Mouse (Mus musculus): ENCODE data around the gene Cbx5.
A peak's percentile ranks its signal among the peaks of the same experiment; 100 is the strongest.

The Cbx5 gene

GRCm38 (mm10) chr15:103214971-103215907 is 24.4 kb downstream of the Cbx5 start:
- peak; percentile 99 for DNase-seq

GRCm38 (mm10) chr15:103214149-103214548 is 25.5 kb downstream of the Cbx5 start:
- DNase-seq: peak; percentile 38

- DNase-seq: no peak
These were observed 34.5 kb downstream of the Cbx5 start for GRCm38 (mm10) chr15:103205156-103205555.

GRCm38 (mm10) chr15:103202088-103202793 is 37.4 kb downstream of the Cbx5 start:
- peak; percentile 54 for DNase-seq

- DNase-seq: no peak
These were observed 41.8 kb downstream of the Cbx5 start for GRCm38 (mm10) chr15:103197785-103198184.

- no peak for DNase-seq
These were observed 42.8 kb downstream of the Cbx5 start for GRCm38 (mm10) chr15:103196835-103197234.

- DNase-seq: no peak
These were observed 46.0 kb downstream of the Cbx5 start for GRCm38 (mm10) chr15:103193606-103194005.

GRCm38 (mm10) chr15:103190531-103191462 is 48.8 kb downstream of the Cbx5 start:
- DNase-seq: peak; percentile 65

- DNase-seq: no peak
These were observed 49.5 kb downstream of the Cbx5 start for GRCm38 (mm10) chr15:103190083-103190482.

- no peak for DNase-seq
These were observed 51.8 kb downstream of the Cbx5 start for GRCm38 (mm10) chr15:103187803-103188202.

GRCm38 (mm10) chr15:103185462-103186198 is 54.0 kb downstream of the Cbx5 start:
- DNase-seq: peak; percentile 76

- DNase-seq: peak; percentile 70
These were observed 55.7 kb downstream of the Cbx5 start for GRCm38 (mm10) chr15:103183651-103184610.

- DNase-seq: peak; percentile 91
These were observed 56.5 kb downstream of the Cbx5 start for GRCm38 (mm10) chr15:103183135-103183534.

- DNase-seq: peak; percentile 88
These were observed 57.3 kb downstream of the Cbx5 start for GRCm38 (mm10) chr15:103182166-103182790.

GRCm38 (mm10) chr15:103180406-103180805 is 59.2 kb downstream of the Cbx5 start:
- DNase-seq: no peak

GRCm38 (mm10) chr15:103178767-103179166 is 60.8 kb downstream of the Cbx5 start:
- DNase-seq: no peak

- peak; percentile 81 for DNase-seq
These were observed 61.5 kb downstream of the Cbx5 start for GRCm38 (mm10) chr15:103178137-103178536.

GRCm38 (mm10) chr15:103177611-103178041 is 62.0 kb downstream of the Cbx5 start:
- peak; percentile 61 for DNase-seq

- DNase-seq: peak; percentile 89
These were observed 62.7 kb downstream of the Cbx5 start for GRCm38 (mm10) chr15:103176874-103177421.

GRCm38 (mm10) chr15:103173251-103173650 is 66.4 kb downstream of the Cbx5 start:
- no peak for DNase-seq
